Mouse (Mus musculus) cerebellum, postnatal 25 days (tissue): ENCODE measurements around the gene Cipc.

ENCODE experiments used
- DNase-seq, 2 experiments: peaks; one replicate each; pipeline ENCODE4 v3.0.0; 2021; ENCODE audit warnings: mixed read lengths in 2 of 2

Cipc gene

GRCm38 (mm10) chr12:86946862-86947574 is at the start of gene Cipc:
Cipc (plus strand) TSS chr12:86947043.
- DNase-seq = peak; percentile 97 to 98

- DNase-seq = peak; percentile 39 to 49
Observed at GRCm38 (mm10) chr12:86897769-86898273, 49.0 kb upstream of the Cipc start.

- DNase-seq = no peak
Observed at GRCm38 (mm10) chr12:86898448-86898847, 48.4 kb upstream of the Cipc start.

GRCm38 (mm10) chr12:86899461-86900179 is 47.2 kb upstream of the Cipc start:
- DNase-seq = no peak

GRCm38 (mm10) chr12:86903828-86904806 is 42.7 kb upstream of the Cipc start:
- no peak for DNase-seq

- peak; percentile 48 to 75 for DNase-seq
Observed at GRCm38 (mm10) chr12:86905203-86905602, 41.6 kb upstream of the Cipc start.

- no peak for DNase-seq
Observed at GRCm38 (mm10) chr12:86905876-86906275, 41.0 kb upstream of the Cipc start.

- peak; percentile 88 to 93 for DNase-seq
Observed at GRCm38 (mm10) chr12:86906395-86906794, 40.4 kb upstream of the Cipc start.

- DNase-seq = peak in 1 of 2 experiments; percentile 50
Observed at GRCm38 (mm10) chr12:86911482-86911931, 35.3 kb upstream of the Cipc start.

GRCm38 (mm10) chr12:86912335-86913093 is 34.3 kb upstream of the Cipc start:
- DNase-seq = no peak

GRCm38 (mm10) chr12:86914351-86914750 is 32.5 kb upstream of the Cipc start:
- no peak for DNase-seq

- DNase-seq = no peak
Observed at GRCm38 (mm10) chr12:86914756-86915155, 32.1 kb upstream of the Cipc start.

GRCm38 (mm10) chr12:86915617-86916016 is 31.2 kb upstream of the Cipc start:
- peak; percentile 69 to 75 for DNase-seq

GRCm38 (mm10) chr12:86916796-86917573 is 29.9 kb upstream of the Cipc start:
- DNase-seq = no peak

- peak in 1 of 2 experiments; percentile 57 for DNase-seq
Observed at GRCm38 (mm10) chr12:86918361-86918967, 28.4 kb upstream of the Cipc start.

GRCm38 (mm10) chr12:86918983-86919722 is 27.7 kb upstream of the Cipc start:
- no peak for DNase-seq

GRCm38 (mm10) chr12:86923837-86924236 is 23.0 kb upstream of the Cipc start:
- peak; percentile 89 for DNase-seq

- DNase-seq = no peak
Observed at GRCm38 (mm10) chr12:86930934-86931729, 15.7 kb upstream of the Cipc start.
